Mouse (Mus musculus) forebrain, embryonic 12.5 days (tissue): ENCODE results near the gene Pias4. TPM values are rescaled to one million over a fixed set of nuclear protein-coding genes. Genes with fewer than 3 reads are reported as not detected.
A peak's percentile ranks its signal among the peaks of the same experiment; 100 is the strongest.

Experiments
- ATAC-seq: fragments of 200-750 bp; cut with Nextera tagmentation; 2 replicates; pipeline ENCODE4 v1.8.0; 2017; ENCODE audit warnings: moderate TSS enrichment; ENCODE audit not compliant: low FRiP score
- H3K27ac ChIP-seq: fragments of 300-500 bp; sonication (generic); 2 replicates; pipeline ENCODE4 v1.5.1; 2016; ENCODE audit warnings: mild to moderate bottlenecking
- H3K27me3 ChIP-seq: fragments of 300-500 bp; sonication (generic); 2 replicates; pipeline ENCODE4 v1.6.1; 2016; ENCODE audit warnings: mild to moderate bottlenecking
- H3K36me3 ChIP-seq: fragments of 300-500 bp; sonication (generic); replicated peaks from 2 replicates; pipeline ENCODE4 v1.6.1; 2016; ENCODE audit warnings: mild to moderate bottlenecking
- H3K4me1 ChIP-seq: fragments of 300-500 bp; sonication (generic); 2 replicates; pipeline ENCODE4 v1.6.1; 2016
- H3K4me2 ChIP-seq: fragments of 300-500 bp; sonication (generic); 2 replicates; pipeline ENCODE4 v1.6.1; 2016; ENCODE audit warnings: mild to moderate bottlenecking, moderate library complexity
- H3K4me3 ChIP-seq: fragments of 300-500 bp; sonication (generic); replicated peaks from 2 replicates; pipeline ENCODE4 v1.5.1; 2016; ENCODE audit warnings: mild to moderate bottlenecking
- H3K9ac ChIP-seq: fragments of 300-500 bp; sonication (generic); 2 replicates; pipeline ENCODE4 v1.6.1; 2016; ENCODE audit warnings: mild to moderate bottlenecking
- H3K9me3 ChIP-seq: fragments of 300-500 bp; sonication (generic); 2 replicates; pipeline ENCODE4 v1.6.1; 2016
- WGBS: fragments of 180-500 bp; shearing (Covaris S2); methylation state at CpG from one replicate; pipeline ENCODE4 v1.1.7; 2016; 5-methylcytosine and 5-hydroxymethylcytosine counted together
- polyA plus RNA-seq: library from polyadenylated mRNA; unstranded; fragments of >200 nt; fragmentation: Nextera tagmentation; extraction: Ambion mirVana; gene quantifications from 2 replicates; pipeline ENCODE4 v1.2.1, GENCODE M21; 2016

The Pias4 gene
- polyA plus RNA-seq, 1 experiment from 2014 or later, result 52.9 TPM

- H3K27me3 ChIP-seq, result peaks cover 60% of the 10 kb centered on the region
- H3K27ac ChIP-seq, result no peak overlapping the region
- WGBS, result 4% methylated on average over 9 of the region's 9 CpGs
- no peak overlapping the region for H3K9ac ChIP-seq
- no peak for ATAC-seq
- no peak overlapping the region for H3K4me3 ChIP-seq
- peaks cover 12% of the 10 kb centered on the region for H3K4me1 ChIP-seq
- H3K36me3 ChIP-seq, result no peaks in the 10 kb centered on the region
- no peak overlapping the region for H3K4me2 ChIP-seq
- H3K9me3 ChIP-seq, result no peaks in the 10 kb centered on the region
Measured at GRCm38 (mm10) chr10:81198230-81198629, 30.5 kb upstream of the Pias4 start.

- Histone ChIP-seq H3K4me1 (peaks cover 18% of the 10 kb centered on the region), H3K36me3 (no peaks in the 10 kb centered on the region), H3K27ac (no peak overlapping the region), H3K9me3 (no peaks in the 10 kb centered on the region), H3K27me3 (peaks cover 66% of the 10 kb centered on the region), H3K9ac (no peak overlapping the region), H3K4me2 (no peak overlapping the region), H3K4me3 (no peak overlapping the region)
- 62% methylated on average over 6 of the region's 6 CpGs for WGBS
- ATAC-seq, result no peak
Measured at GRCm38 (mm10) chr10:81197305-81197704, 29.6 kb upstream of the Pias4 start.

GRCm38 (mm10) chr10:81196470-81197065 is 28.8 kb upstream of the Pias4 start:
- no peak overlapping the region for H3K4me3 ChIP-seq
- no peak overlapping the region; the same call in 1 of the 2 replicates for H3K9ac ChIP-seq
- ATAC-seq, result no peak
- WGBS, result 65% methylated on average over 11 of the region's 11 CpGs
- H3K27me3 ChIP-seq, result peaks cover 66% of the 10 kb centered on the region
- H3K4me1 ChIP-seq, result peaks cover 24% of the 10 kb centered on the region
- no peak overlapping the region for H3K27ac ChIP-seq
- H3K9me3 ChIP-seq, result no peaks in the 10 kb centered on the region
- no peaks in the 10 kb centered on the region for H3K36me3 ChIP-seq
- no peak overlapping the region for H3K4me2 ChIP-seq

GRCm38 (mm10) chr10:81195300-81195699 is 27.6 kb upstream of the Pias4 start:
- peaks cover 64% of the 10 kb centered on the region for H3K27me3 ChIP-seq
- peaks cover 7% of the 10 kb centered on the region for H3K36me3 ChIP-seq
- H3K4me2 ChIP-seq, result no peak overlapping the region
- no peak overlapping the region for H3K4me3 ChIP-seq
- no peak overlapping the region for H3K27ac ChIP-seq
- H3K9ac ChIP-seq, result no peak overlapping the region
- peaks cover 24% of the 10 kb centered on the region for H3K4me1 ChIP-seq
- no peaks in the 10 kb centered on the region for H3K9me3 ChIP-seq
- no peak for ATAC-seq
- WGBS, result 80% methylated on average over 4 of the region's 4 CpGs

GRCm38 (mm10) chr10:81193991-81194774 is 26.5 kb upstream of the Pias4 start:
- Histone ChIP-seq H3K4me1 (peaks cover 24% of the 10 kb centered on the region), H3K27me3 (peaks cover 55% of the 10 kb centered on the region), H3K4me2 (no peak overlapping the region), H3K9ac (0 out of 2 replicates have a peak overlapping the region, but pooled peaks have one; percentile 17), H3K27ac (no peak overlapping the region), H3K9me3 (no peaks in the 10 kb centered on the region), H3K36me3 (peaks cover 14% of the 10 kb centered on the region), H3K4me3 (no peak overlapping the region; the same call in 1 of the 2 replicates)
- WGBS, result 17% methylated on average over 37 of the region's 37 CpGs
- no peak for ATAC-seq

- Histone ChIP-seq H3K4me2 (peak overlapping the region; percentile 96), H3K4me1 (peaks cover 24% of the 10 kb centered on the region), H3K36me3 (peaks cover 14% of the 10 kb centered on the region), H3K27me3 (peaks cover 51% of the 10 kb centered on the region), H3K9me3 (no peaks in the 10 kb centered on the region), H3K9ac (peak overlapping the region; percentile 77), H3K4me3 (peak overlapping the region; percentile 60), H3K27ac (peak overlapping the region; percentile 93)
- peak; percentile 31 for ATAC-seq
- WGBS, result 4% methylated on average over 19 of the region's 19 CpGs
Measured at GRCm38 (mm10) chr10:81192968-81193501, 25.3 kb upstream of the Pias4 start.

GRCm38 (mm10) chr10:81192270-81192967 is 24.7 kb upstream of the Pias4 start:
- Histone ChIP-seq H3K4me3 (peak overlapping the region; percentile 60), H3K27me3 (peaks cover 48% of the 10 kb centered on the region), H3K4me2 (peak overlapping the region; percentile 96), H3K4me1 (peaks cover 24% of the 10 kb centered on the region), H3K27ac (peak overlapping the region; percentile 93), H3K36me3 (peaks cover 16% of the 10 kb centered on the region), H3K9me3 (no peaks in the 10 kb centered on the region), H3K9ac (peak overlapping the region; percentile 77)
- ATAC-seq, result peak; percentile 88
- under 1% methylated on average over 88 of the region's 93 CpGs for WGBS

GRCm38 (mm10) chr10:81191342-81191982 is 23.7 kb upstream of the Pias4 start:
- whole genome bisulfite sequencing, result 89% methylated on average over 18 of the region's 18 CpGs
- H3K4me3 ChIP-seq, result no peak overlapping the region
- H3K9me3 ChIP-seq, result no peaks in the 10 kb centered on the region
- H3K9ac ChIP-seq, result no peak overlapping the region
- H3K36me3 ChIP-seq, result peaks cover 26% of the 10 kb centered on the region
- H3K4me1 ChIP-seq, result peaks cover 24% of the 10 kb centered on the region
- ATAC-seq, result no peak
- peaks cover 38% of the 10 kb centered on the region for H3K27me3 ChIP-seq
- H3K27ac ChIP-seq, result no peak overlapping the region
- peak overlapping the region; percentile 96; the same call in 1 of the 2 replicates for H3K4me2 ChIP-seq

GRCm38 (mm10) chr10:81190912-81191321 is 23.2 kb upstream of the Pias4 start:
- no peak overlapping the region for H3K4me2 ChIP-seq
- peaks cover 27% of the 10 kb centered on the region for H3K36me3 ChIP-seq
- WGBS, result 78% methylated on average over 6 of the region's 6 CpGs
- no peak overlapping the region for H3K4me3 ChIP-seq
- H3K4me1 ChIP-seq, result peaks cover 24% of the 10 kb centered on the region
- peaks cover 33% of the 10 kb centered on the region for H3K27me3 ChIP-seq
- no peak overlapping the region for H3K9ac ChIP-seq
- no peaks in the 10 kb centered on the region for H3K9me3 ChIP-seq
- no peak for ATAC-seq
- H3K27ac ChIP-seq, result no peak overlapping the region

GRCm38 (mm10) chr10:81190236-81190911 is 22.7 kb upstream of the Pias4 start:
- ATAC-seq, result no peak

GRCm38 (mm10) chr10:81189821-81190220 is 22.1 kb upstream of the Pias4 start:
- 80% methylated on average over 26 of the region's 26 CpGs for WGBS
- no peak overlapping the region for H3K27ac ChIP-seq
- no peak overlapping the region for H3K4me2 ChIP-seq
- no peaks in the 10 kb centered on the region for H3K9me3 ChIP-seq
- ATAC-seq, result no peak
- H3K36me3 ChIP-seq, result peaks cover 36% of the 10 kb centered on the region
- H3K4me3 ChIP-seq, result no peak overlapping the region
- peaks cover 24% of the 10 kb centered on the region for H3K4me1 ChIP-seq
- no peak overlapping the region for H3K9ac ChIP-seq
- H3K27me3 ChIP-seq, result peaks cover 22% of the 10 kb centered on the region

More at GRCm38 (mm10) chr10:81190236-81190911, 22.7 kb upstream of the Pias4 start:
- Histone ChIP-seq H3K9me3 (no peaks in the 10 kb centered on the region), H3K9ac (no peak overlapping the region), H3K4me1 (peaks cover 24% of the 10 kb centered on the region), H3K36me3 (peaks cover 30% of the 10 kb centered on the region), H3K27ac (no peak overlapping the region), H3K4me3 (no peak overlapping the region), H3K4me2 (no peak overlapping the region), H3K27me3 (peaks cover 27% of the 10 kb centered on the region)
- WGBS, result 70% methylated on average over 31 of the region's 31 CpGs
